Mouse (Mus musculus) liver, embryonic 16.5 days (tissue): ENCODE measurements around the gene Ikbke. TPM values are rescaled to one million over a fixed set of nuclear protein-coding genes. Genes with fewer than 3 reads are reported as not detected.

Source experiments
- ATAC-seq: fragments of 200-750 bp; cut with Nextera tagmentation; 2 replicates; pipeline ENCODE4 v1.8.0; 2017; ENCODE audit warnings: low read depth, mild to moderate bottlenecking, moderate number of reproducible peaks, moderate library complexity
- H3K27ac ChIP-seq: fragments of 300-500 bp; sonication (generic); 2 replicates; pipeline ENCODE4 v1.5.1; 2014; ENCODE audit warnings: mild to moderate bottlenecking, low read length
- H3K27me3 ChIP-seq: fragments of 300-500 bp; sonication (generic); 2 replicates; pipeline ENCODE4 v1.6.1; 2014; ENCODE audit warnings: low read depth, low read length, mixed read lengths; ENCODE audit not compliant: control insufficient read depth, insufficient read depth
- H3K36me3 ChIP-seq: fragments of 300-500 bp; sonication (generic); 2 replicates; pipeline ENCODE4 v1.6.1; 2014; ENCODE audit warnings: mild to moderate bottlenecking; ENCODE audit not compliant: control insufficient read depth, insufficient read depth
- H3K4me1 ChIP-seq: fragments of 300-500 bp; sonication (generic); 2 replicates; pipeline ENCODE4 v1.6.1; 2014; ENCODE audit warnings: low read depth, low read length, mixed read lengths; ENCODE audit not compliant: control insufficient read depth
- H3K4me2 ChIP-seq: fragments of 300-500 bp; sonication (generic); 2 replicates; pipeline ENCODE4 v1.6.1; 2014; ENCODE audit warnings: low read depth, low read length, mixed read lengths
- H3K4me3 ChIP-seq: fragments of 300-500 bp; sonication (generic); 2 replicates; pipeline ENCODE4 v1.5.1; 2014; ENCODE audit warnings: low read depth, mild to moderate bottlenecking, low read length
- H3K9ac ChIP-seq: fragments of 300-500 bp; sonication (generic); 2 replicates; pipeline ENCODE4 v1.6.1; 2014; ENCODE audit warnings: low read depth, low read length
- H3K9me3 ChIP-seq: fragments of 300-500 bp; sonication (generic); replicated peaks from 2 replicates; pipeline ENCODE4 v1.6.1; 2016; ENCODE audit warnings: low read length; ENCODE audit not compliant: control insufficient read depth
- WGBS: fragments of 180-500 bp; shearing (Covaris S2); extraction: QIAGEN DNeasy Blood & Tissue Kit; methylation state at CpG from one replicate; pipeline ENCODE4 v1.1.7; 2014; ENCODE audit not compliant: insufficient replicate concordance; 5-methylcytosine and 5-hydroxymethylcytosine counted together
- polyA plus RNA-seq: library from polyadenylated mRNA; unstranded; fragments of >200 nt; fragmentation: Nextera tagmentation; extraction: Ambion mirVana; gene quantifications from 2 replicates; pipeline ENCODE4 v1.2.1, GENCODE M21; 2015

Gene Ikbke
- polyA plus RNA-seq, 1 experiment from 2014 or later: 10.2 TPM

- H3K9ac ChIP-seq: peak overlapping the region; percentile 34
- H3K4me2 ChIP-seq: peak overlapping the region; percentile 55
- H3K9me3 ChIP-seq: no peaks in the 10 kb centered on the region
- H3K27ac ChIP-seq: peak overlapping the region; percentile 78
- peaks cover 13% of the 10 kb centered on the region for H3K4me1 ChIP-seq
- H3K4me3 ChIP-seq: peak overlapping the region; percentile 50
- no peaks in the 10 kb centered on the region for H3K27me3 ChIP-seq
- WGBS: 57% methylated on average over 14 of the region's 14 CpGs
- ATAC-seq: 0 out of 2 replicates have a peak, but pooled peaks have one; percentile 19
- no peaks in the 10 kb centered on the region for H3K36me3 ChIP-seq
Measured at GRCm38 (mm10) chr1:131275577-131275976, 3.8 kb downstream of the Ikbke start.

GRCm38 (mm10) chr1:131274725-131275539 is 4.5 kb downstream of the Ikbke start:
- peaks cover 9% of the 10 kb centered on the region for H3K4me1 ChIP-seq
- H3K27ac ChIP-seq: peak overlapping the region; percentile 82
- H3K4me3 ChIP-seq: peak overlapping the region; percentile 50
- H3K4me2 ChIP-seq: peak overlapping the region; percentile 55
- H3K27me3 ChIP-seq: no peaks in the 10 kb centered on the region
- 35% methylated on average over 22 of the region's 22 CpGs for WGBS
- no peaks in the 10 kb centered on the region for H3K36me3 ChIP-seq
- peak; percentile 70 for ATAC-seq
- H3K9me3 ChIP-seq: no peaks in the 10 kb centered on the region
- no peak overlapping the region; the same call in 1 of the 2 replicates for H3K9ac ChIP-seq

- no peak for ATAC-seq
- Histone ChIP-seq H3K27ac (no peak overlapping the region), H3K4me3 (no peak overlapping the region), H3K27me3 (no peaks in the 10 kb centered on the region), H3K9me3 (no peaks in the 10 kb centered on the region), H3K4me1 (no peaks in the 10 kb centered on the region; the same call in 1 of the 2 replicates), H3K9ac (no peak overlapping the region), H3K4me2 (no peak overlapping the region), H3K36me3 (no peaks in the 10 kb centered on the region)
- WGBS: 42% methylated on average over 22 of the region's 22 CpGs
Measured at GRCm38 (mm10) chr1:131269797-131270578, 9.4 kb downstream of the Ikbke start.

GRCm38 (mm10) chr1:131268776-131269175 is 10.6 kb downstream of the Ikbke start:
- H3K27ac ChIP-seq: no peak overlapping the region
- 71% methylated on average over 10 of the region's 10 CpGs for WGBS
- H3K4me3 ChIP-seq: no peak overlapping the region
- no peaks in the 10 kb centered on the region for H3K36me3 ChIP-seq
- no peak overlapping the region for H3K9ac ChIP-seq
- no peaks in the 10 kb centered on the region for H3K4me1 ChIP-seq
- no peak overlapping the region for H3K4me2 ChIP-seq
- no peaks in the 10 kb centered on the region for H3K27me3 ChIP-seq
- ATAC-seq: no peak
- H3K9me3 ChIP-seq: no peaks in the 10 kb centered on the region

GRCm38 (mm10) chr1:131263905-131264304 is 15.5 kb downstream of the Ikbke start:
- H3K4me3 ChIP-seq: no peak overlapping the region
- no peaks in the 10 kb centered on the region for H3K36me3 ChIP-seq
- 64% methylated on average over 12 of the region's 12 CpGs for WGBS
- no peak overlapping the region for H3K9ac ChIP-seq
- no peaks in the 10 kb centered on the region for H3K9me3 ChIP-seq
- ATAC-seq: no peak
- no peak overlapping the region for H3K4me2 ChIP-seq
- H3K27ac ChIP-seq: no peak overlapping the region
- no peaks in the 10 kb centered on the region for H3K27me3 ChIP-seq
- H3K4me1 ChIP-seq: no peaks in the 10 kb centered on the region

- Histone ChIP-seq H3K4me1 (no peaks in the 10 kb centered on the region), H3K9me3 (no peaks in the 10 kb centered on the region), H3K27me3 (no peaks in the 10 kb centered on the region), H3K4me3 (no peak overlapping the region), H3K4me2 (no peak overlapping the region), H3K27ac (no peak overlapping the region), H3K36me3 (no peaks in the 10 kb centered on the region), H3K9ac (no peak overlapping the region)
- ATAC-seq: no peak
- 30% methylated on average over 9 of the region's 10 CpGs for WGBS
Measured at GRCm38 (mm10) chr1:131260309-131260656, 19.1 kb downstream of the Ikbke start.

GRCm38 (mm10) chr1:131259632-131260308 is 19.6 kb downstream of the Ikbke start:
- ATAC-seq: no peak
- H3K27me3 ChIP-seq: no peaks in the 10 kb centered on the region
- no peak overlapping the region for H3K9ac ChIP-seq
- H3K9me3 ChIP-seq: no peaks in the 10 kb centered on the region
- no peak overlapping the region for H3K4me3 ChIP-seq
- no peaks in the 10 kb centered on the region for H3K36me3 ChIP-seq
- WGBS: 62% methylated on average over 10 of the region's 10 CpGs
- H3K27ac ChIP-seq: no peak overlapping the region
- no peak overlapping the region for H3K4me2 ChIP-seq
- no peaks in the 10 kb centered on the region for H3K4me1 ChIP-seq

- Histone ChIP-seq H3K9me3 (no peaks in the 10 kb centered on the region), H3K4me2 (no peak overlapping the region), H3K36me3 (no peaks in the 10 kb centered on the region), H3K4me3 (no peak overlapping the region), H3K4me1 (no peaks in the 10 kb centered on the region), H3K9ac (no peak overlapping the region), H3K27ac (no peak overlapping the region), H3K27me3 (no peaks in the 10 kb centered on the region)
- 60% methylated on average over 6 of the region's 6 CpGs for WGBS
- ATAC-seq: no peak
Measured at GRCm38 (mm10) chr1:131257288-131257687, 22.1 kb downstream of the Ikbke start.
